Mouse (Mus musculus): ENCODE measurements at regions not wholly inside any gene's neighbourhood (a gene's known extent, or its start where the extent isn't known, plus 50 kb on each side); places are given as distances from the start of the nearest gene placed in this dataset.

DNA sequence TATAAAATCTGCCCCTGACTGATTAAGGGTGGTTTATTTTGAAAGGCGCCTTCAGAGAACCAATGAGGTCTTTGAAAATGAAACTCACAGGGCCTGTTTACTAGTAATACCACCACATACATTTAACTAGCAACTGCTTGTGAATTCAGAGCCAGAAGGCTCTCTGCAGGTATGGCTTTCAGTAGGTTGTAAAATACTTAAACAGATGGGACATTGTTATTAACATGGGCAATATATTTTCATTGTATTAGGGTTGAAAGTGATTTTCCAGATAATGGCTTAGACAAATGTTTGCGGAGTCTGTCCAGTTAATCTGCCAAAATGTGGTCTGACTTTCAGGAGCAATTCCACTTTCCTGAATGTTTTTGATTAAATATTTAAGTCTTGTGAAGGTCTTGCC, 430.8 kb downstream of the Btg1 start:
- no peak for DNase-seq
- no peak overlapping the region for H3K27ac ChIP-seq (replicated peaks; ENCODE audit: low read depth, low read length)
- no peak overlapping the region for H3K4me3 ChIP-seq (replicated peaks; ENCODE audit: low read depth, low read length)
- no peaks in the 10 kb centered on the region for H3K27me3 ChIP-seq (ENCODE audit: control insufficient read depth, insufficient read depth, low read length)
- H3K9ac ChIP-seq (replicated peaks; ENCODE audit: low read length) = no peak overlapping the region
- H3K4me1 ChIP-seq (ENCODE audit: control insufficient read depth, insufficient read depth, low read length) = no peaks in the 10 kb centered on the region
- H3K9me3 ChIP-seq (ENCODE audit: control insufficient read depth, low read length) = peaks cover 4% of the 10 kb centered on the region; the same call in 1 of the 2 replicates
- H3K36me3 ChIP-seq (ENCODE audit: control insufficient read depth, insufficient read depth, low read length) = no peaks in the 10 kb centered on the region
- ATAC-seq (ENCODE audit: low FRiP score, low TSS enrichment) = no peak
- 96% methylated on average over 2 of the region's 2 CpGs for WGBS
- no peak overlapping the region for H3K4me2 ChIP-seq (ENCODE audit: low read length)

DNA sequence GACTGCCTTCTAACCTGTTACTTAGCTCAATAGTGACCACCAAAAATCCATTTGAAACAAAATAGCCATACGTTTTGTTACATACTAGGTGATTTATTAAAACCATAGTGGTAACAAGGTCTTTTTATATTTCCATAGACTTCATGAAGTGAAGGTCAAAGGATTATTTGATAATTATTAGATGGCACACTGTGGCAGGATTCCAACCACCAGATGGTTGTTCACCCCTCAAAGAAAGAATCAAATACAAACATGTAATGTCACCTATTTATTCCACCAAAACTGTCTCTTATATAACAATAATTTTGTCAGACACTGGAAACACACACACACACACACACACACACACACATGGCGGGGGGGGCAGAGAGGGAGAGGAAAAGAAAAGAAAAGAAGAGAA, 431.2 kb downstream of the Btg1 start:
- 78% methylated on average over 2 of the region's 2 CpGs for WGBS

DNA sequence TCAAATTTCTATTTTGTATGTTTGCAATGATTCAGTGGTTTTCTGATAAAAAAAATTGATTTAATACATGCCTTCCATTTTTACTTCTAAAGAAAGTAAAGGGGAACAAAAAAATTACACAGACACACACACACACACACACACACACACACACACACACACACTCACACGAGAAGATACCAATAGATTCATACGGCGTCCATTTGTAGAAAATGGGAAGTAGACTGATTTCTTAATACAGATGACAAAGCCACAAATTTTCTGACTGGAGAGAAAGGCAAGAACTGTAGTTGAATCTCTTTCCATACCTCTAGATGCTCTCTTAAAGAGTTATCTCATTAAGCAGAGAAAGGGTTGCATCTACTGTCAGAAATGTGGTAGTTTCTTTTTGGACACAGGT, 424.9 kb upstream of the Dcn start:
- WGBS = 92% methylated on average over 3 of the region's 3 CpGs
- H3K4me2 ChIP-seq (ENCODE audit: low read length) = no peak overlapping the region
- ATAC-seq (ENCODE audit: low FRiP score, low TSS enrichment) = no peak

More for the DNA sequence above, 431.2 kb downstream of the Btg1 start:
- Histone ChIP-seq H3K9ac (replicated peaks; ENCODE audit: low read length) (no peak overlapping the region), H3K27me3 (ENCODE audit: control insufficient read depth, insufficient read depth, low read length) (no peaks in the 10 kb centered on the region), H3K4me1 (ENCODE audit: control insufficient read depth, insufficient read depth, low read length) (no peaks in the 10 kb centered on the region), H3K4me2 (ENCODE audit: low read length) (no peak overlapping the region), H3K36me3 (ENCODE audit: control insufficient read depth, insufficient read depth, low read length) (no peaks in the 10 kb centered on the region), H3K27ac (replicated peaks; ENCODE audit: low read depth, low read length) (no peak overlapping the region), H3K4me3 (replicated peaks; ENCODE audit: low read depth, low read length) (no peak overlapping the region), H3K9me3 (ENCODE audit: control insufficient read depth, low read length) (peaks cover 4% of the 10 kb centered on the region; the same call in 1 of the 2 replicates)
- no peak for DNase-seq
- no peak for ATAC-seq (ENCODE audit: low FRiP score, low TSS enrichment)

DNA sequence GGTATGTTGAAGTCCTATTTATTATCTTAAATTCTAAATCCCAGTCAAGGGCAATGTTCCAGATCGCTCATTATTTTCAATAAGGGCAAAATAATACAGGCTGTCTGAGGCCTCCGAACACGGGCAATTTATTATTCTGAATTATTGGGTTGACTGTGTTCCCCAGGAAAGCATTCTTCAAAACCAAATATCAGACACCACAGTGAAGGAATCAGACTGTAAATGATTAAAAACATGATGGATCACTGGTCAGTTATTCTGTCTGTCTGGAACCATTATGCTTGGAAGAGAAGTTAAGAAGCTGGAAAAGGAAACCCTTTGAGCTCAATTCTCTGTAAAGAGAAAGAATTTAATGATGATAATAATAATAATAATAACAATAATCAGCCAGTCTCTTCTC, 417.4 kb upstream of the Dcn start:
- H3K4me2 ChIP-seq (ENCODE audit: low read length) = no peak overlapping the region
- peaks cover 7% of the 10 kb centered on the region; the same call in 1 of the 2 replicates for H3K4me1 ChIP-seq (ENCODE audit: control insufficient read depth, insufficient read depth, low read length)
- no peak overlapping the region for H3K4me3 ChIP-seq (replicated peaks; ENCODE audit: low read depth, low read length)
- H3K9ac ChIP-seq (replicated peaks; ENCODE audit: low read length) = no peak overlapping the region
- no peaks in the 10 kb centered on the region for H3K27me3 ChIP-seq (ENCODE audit: control insufficient read depth, insufficient read depth, low read length)
- no peak for ATAC-seq (ENCODE audit: low FRiP score, low TSS enrichment)
- no peak for DNase-seq
- H3K9me3 ChIP-seq (ENCODE audit: control insufficient read depth, low read length) = no peaks in the 10 kb centered on the region
- H3K27ac ChIP-seq (replicated peaks; ENCODE audit: low read depth, low read length) = no peak overlapping the region
- no peaks in the 10 kb centered on the region for H3K36me3 ChIP-seq (ENCODE audit: control insufficient read depth, insufficient read depth, low read length)
- WGBS = 70% methylated on average over 3 of the region's 3 CpGs

More for the DNA sequence above, 424.9 kb upstream of the Dcn start:
- Histone ChIP-seq H3K27ac (replicated peaks; ENCODE audit: low read depth, low read length) (no peak overlapping the region), H3K9me3 (ENCODE audit: control insufficient read depth, low read length) (no peaks in the 10 kb centered on the region), H3K36me3 (ENCODE audit: control insufficient read depth, insufficient read depth, low read length) (no peaks in the 10 kb centered on the region), H3K4me3 (replicated peaks; ENCODE audit: low read depth, low read length) (no peak overlapping the region), H3K9ac (replicated peaks; ENCODE audit: low read length) (no peak overlapping the region), H3K27me3 (ENCODE audit: control insufficient read depth, insufficient read depth, low read length) (no peaks in the 10 kb centered on the region), H3K4me1 (ENCODE audit: control insufficient read depth, insufficient read depth, low read length) (no peaks in the 10 kb centered on the region)
- no peak for DNase-seq

DNA sequence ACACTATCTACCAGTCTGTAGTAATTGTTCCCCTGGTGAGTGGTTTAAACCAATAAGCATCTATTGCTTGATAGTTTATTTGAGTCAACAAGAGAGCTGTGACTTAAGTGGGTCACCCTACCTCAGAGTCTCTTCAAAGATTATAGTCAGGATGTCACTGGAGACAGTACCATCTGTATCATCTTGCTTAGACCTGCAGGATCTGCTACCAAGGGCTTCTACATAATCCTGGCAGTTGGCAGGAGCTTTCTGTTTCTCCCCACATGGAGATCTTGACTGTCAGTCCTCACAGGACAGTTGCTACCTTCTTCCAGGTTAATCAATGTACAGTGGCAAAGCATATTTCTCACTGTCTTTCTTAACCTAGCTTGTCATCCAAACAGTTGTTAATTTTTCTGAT, 414.9 kb upstream of the Dcn start:
- no peak for ATAC-seq (ENCODE audit: low FRiP score, low TSS enrichment)
- H3K27me3 ChIP-seq (ENCODE audit: control insufficient read depth, insufficient read depth, low read length) = no peaks in the 10 kb centered on the region
- no peak overlapping the region for H3K4me3 ChIP-seq (replicated peaks; ENCODE audit: low read depth, low read length)

DNA sequence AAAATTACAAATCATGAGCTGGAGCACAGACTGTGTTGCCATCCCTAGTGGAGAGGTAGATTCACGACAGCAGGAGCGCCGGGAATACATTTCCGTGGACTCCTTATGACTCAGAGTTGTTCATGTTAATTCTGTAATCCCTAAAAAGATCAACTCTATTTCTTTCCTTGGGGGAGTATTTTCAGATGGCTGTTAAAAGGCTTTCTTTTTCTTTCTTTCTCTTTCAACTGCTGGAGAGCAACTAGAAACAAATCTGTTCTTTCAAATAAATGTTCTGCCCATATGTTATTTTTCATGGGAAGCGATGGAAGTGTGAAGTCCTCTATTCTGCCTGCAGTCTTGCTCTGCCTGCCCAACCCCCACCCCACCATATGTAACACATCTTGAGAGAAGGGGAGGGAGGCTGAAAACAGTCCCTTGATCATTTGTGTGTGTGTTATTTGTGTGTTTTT, 401.4 kb upstream of the Dcn start:
- Histone ChIP-seq H3K4me1 (ENCODE audit: control insufficient read depth, insufficient read depth, low read length) (no peaks in the 10 kb centered on the region), H3K9me3 (ENCODE audit: control insufficient read depth, low read length) (no peaks in the 10 kb centered on the region), H3K27me3 (ENCODE audit: control insufficient read depth, insufficient read depth, low read length) (no peaks in the 10 kb centered on the region), H3K36me3 (ENCODE audit: control insufficient read depth, insufficient read depth, low read length) (no peaks in the 10 kb centered on the region), H3K4me3 (replicated peaks; ENCODE audit: low read depth, low read length) (no peak overlapping the region), H3K4me2 (ENCODE audit: low read length) (no peak overlapping the region), H3K9ac (replicated peaks; ENCODE audit: low read length) (no peak overlapping the region), H3K27ac (replicated peaks; ENCODE audit: low read depth, low read length) (no peak overlapping the region)
- DNase-seq (no peak), ATAC-seq (ENCODE audit: low FRiP score, low TSS enrichment) (no peak)
- WGBS = 73% methylated on average over 5 of the region's 5 CpGs

More for the DNA sequence above, 414.9 kb upstream of the Dcn start:
- Histone ChIP-seq H3K27ac (replicated peaks; ENCODE audit: low read depth, low read length) (no peak overlapping the region), H3K9me3 (ENCODE audit: control insufficient read depth, low read length) (no peaks in the 10 kb centered on the region), H3K4me1 (ENCODE audit: control insufficient read depth, insufficient read depth, low read length) (peaks cover 7% of the 10 kb centered on the region; the same call in 1 of the 2 replicates), H3K4me2 (ENCODE audit: low read length) (no peak overlapping the region), H3K36me3 (ENCODE audit: control insufficient read depth, insufficient read depth, low read length) (no peaks in the 10 kb centered on the region), H3K9ac (replicated peaks; ENCODE audit: low read length) (no peak overlapping the region)
- no peak for DNase-seq

DNA sequence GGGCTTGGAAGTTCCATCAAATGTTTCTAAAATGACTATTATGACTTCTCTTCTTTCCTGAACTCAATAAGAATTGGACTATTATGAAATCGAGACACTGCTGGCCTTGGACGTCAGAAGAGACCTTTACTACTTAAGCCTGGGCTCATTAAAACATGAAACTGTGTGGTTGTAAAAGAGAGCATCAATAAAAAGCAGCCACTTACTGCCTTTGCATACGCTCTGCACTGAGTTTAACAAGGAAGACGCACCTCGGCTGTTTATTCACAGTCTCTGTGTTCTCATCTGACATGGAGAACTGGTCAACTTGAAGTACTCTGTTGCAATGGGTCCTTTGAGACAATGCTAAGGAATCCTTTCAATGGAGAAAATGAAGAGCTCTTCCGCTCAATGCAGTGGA, 399.8 kb upstream of the Dcn start:
- Histone ChIP-seq H3K4me3 (replicated peaks; ENCODE audit: low read depth, low read length) (no peak overlapping the region), H3K9ac (replicated peaks; ENCODE audit: low read length) (no peak overlapping the region), H3K4me1 (ENCODE audit: control insufficient read depth, insufficient read depth, low read length) (no peaks in the 10 kb centered on the region), H3K4me2 (ENCODE audit: low read length) (no peak overlapping the region), H3K27ac (replicated peaks; ENCODE audit: low read depth, low read length) (no peak overlapping the region), H3K36me3 (ENCODE audit: control insufficient read depth, insufficient read depth, low read length) (no peaks in the 10 kb centered on the region), H3K9me3 (ENCODE audit: control insufficient read depth, low read length) (no peaks in the 10 kb centered on the region), H3K27me3 (ENCODE audit: control insufficient read depth, insufficient read depth, low read length) (no peaks in the 10 kb centered on the region)
- no peak for DNase-seq
- WGBS = 83% methylated on average over 6 of the region's 6 CpGs
- ATAC-seq (ENCODE audit: low FRiP score, low TSS enrichment) = no peak

DNA sequence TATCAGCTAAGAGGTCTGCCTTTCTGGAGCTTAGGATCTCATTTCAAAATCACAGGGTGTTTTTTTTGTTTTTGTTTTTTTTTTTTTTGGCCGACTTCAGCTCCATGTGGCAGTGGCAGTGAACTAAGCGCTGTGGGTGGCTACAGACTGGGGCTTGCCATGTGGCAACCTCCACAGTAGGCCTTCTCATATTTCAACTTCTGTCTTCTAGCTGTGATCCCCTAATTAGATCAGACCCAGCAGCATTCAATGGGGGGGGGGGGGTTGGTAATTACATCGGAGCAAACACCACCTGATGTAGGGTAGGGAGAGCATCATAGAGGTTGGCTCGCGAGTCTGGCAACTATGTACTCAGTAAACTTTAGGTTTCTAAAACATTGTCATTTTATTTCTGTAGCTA, 392.1 kb upstream of the Dcn start:
- 80% methylated on average over 5 of the region's 5 CpGs for WGBS
- H3K4me1 ChIP-seq (ENCODE audit: control insufficient read depth, insufficient read depth, low read length) = no peaks in the 10 kb centered on the region
- H3K27me3 ChIP-seq (ENCODE audit: control insufficient read depth, insufficient read depth, low read length) = no peaks in the 10 kb centered on the region
- DNase-seq = no peak
- H3K9ac ChIP-seq (replicated peaks; ENCODE audit: low read length) = no peak overlapping the region
- H3K4me2 ChIP-seq (ENCODE audit: low read length) = no peak overlapping the region
- H3K4me3 ChIP-seq (replicated peaks; ENCODE audit: low read depth, low read length) = no peak overlapping the region
- no peaks in the 10 kb centered on the region for H3K36me3 ChIP-seq (ENCODE audit: control insufficient read depth, insufficient read depth, low read length)
- no peak overlapping the region for H3K27ac ChIP-seq (replicated peaks; ENCODE audit: low read depth, low read length)
- H3K9me3 ChIP-seq (ENCODE audit: control insufficient read depth, low read length) = no peaks in the 10 kb centered on the region
- no peak for ATAC-seq (ENCODE audit: low FRiP score, low TSS enrichment)

DNA sequence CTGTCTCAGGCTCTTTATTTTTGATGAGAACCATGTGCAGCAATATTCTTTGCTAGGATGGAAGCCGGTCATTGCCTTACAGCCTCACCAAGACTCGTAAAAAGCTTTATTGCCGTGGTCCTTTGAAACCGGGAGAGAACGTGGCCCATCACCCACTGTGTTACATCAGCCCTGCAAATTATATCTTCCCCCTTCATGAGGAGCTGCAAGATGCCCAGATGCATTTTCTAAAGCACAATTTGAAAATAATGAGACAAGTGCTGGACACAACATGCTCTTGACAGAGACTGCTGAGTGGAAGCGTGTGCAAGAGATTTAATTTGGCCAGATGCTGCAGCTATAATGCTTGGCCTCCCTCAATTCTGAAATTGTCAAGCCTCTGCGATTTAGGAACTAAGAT, 389.2 kb upstream of the Dcn start:
- Histone ChIP-seq H3K9me3 (ENCODE audit: control insufficient read depth, low read length) (no peaks in the 10 kb centered on the region), H3K36me3 (ENCODE audit: control insufficient read depth, insufficient read depth, low read length) (no peaks in the 10 kb centered on the region), H3K4me2 (ENCODE audit: low read length) (no peak overlapping the region), H3K4me3 (replicated peaks; ENCODE audit: low read depth, low read length) (no peak overlapping the region), H3K27me3 (ENCODE audit: control insufficient read depth, insufficient read depth, low read length) (no peaks in the 10 kb centered on the region), H3K27ac (replicated peaks; ENCODE audit: low read depth, low read length) (no peak overlapping the region), H3K9ac (replicated peaks; ENCODE audit: low read length) (no peak overlapping the region), H3K4me1 (ENCODE audit: control insufficient read depth, insufficient read depth, low read length) (no peaks in the 10 kb centered on the region)
- ATAC-seq (ENCODE audit: low FRiP score, low TSS enrichment) (no peak), DNase-seq (no peak)
- 82% methylated on average over 7 of the region's 7 CpGs for WGBS
